Mouse (Mus musculus): Measurements from ENCODE around the gene Gm11938. TPM values are rescaled to one million over a fixed set of nuclear protein-coding genes. Genes with fewer than 3 reads are reported as not detected.

The Gm11938 gene
- total RNA-seq, 1 experiment from 2014 or later: not detected

- no peak for ATAC-seq (replicated peaks in 1 of 2; ENCODE audit: insufficient read depth in 1 of 2, low FRiP score in 2 of 2, low TSS enrichment in 1 of 2, low read depth in 1 of 2, poor library complexity in 2 of 2, severe bottlenecking in 2 of 2)
Observed at GRCm38 (mm10) chr11:99583245-99583704, 19.8 kb downstream of the Gm11938 start, which contains the start of gene Krtap1-4. Gene Krtap1-4, minus strand, starts transcription at chr11:99583654.

DNA sequence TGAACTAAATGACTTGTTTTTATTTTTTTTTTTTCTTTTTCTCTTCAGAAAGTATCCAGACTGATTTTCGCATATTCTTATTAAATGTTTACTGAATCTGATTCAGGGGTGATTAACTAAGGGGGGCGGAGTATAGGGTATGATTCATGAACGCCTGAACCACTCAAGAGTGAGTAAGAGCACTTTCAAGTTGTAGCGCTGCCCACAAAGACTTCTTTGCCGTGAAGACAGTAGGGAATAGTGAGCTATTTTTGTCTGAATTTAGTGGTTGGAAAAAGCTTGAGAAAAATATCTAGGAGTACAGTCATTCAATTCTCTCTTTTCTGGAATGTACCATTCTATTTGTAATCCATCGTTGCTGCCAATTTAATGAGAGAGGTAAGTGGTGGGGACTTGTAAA lies 21.5 kb downstream of the Gm11938 start:
- ATAC-seq (replicated peaks in 1 of 2; ENCODE audit: insufficient read depth in 1 of 2, low FRiP score in 2 of 2, low TSS enrichment in 1 of 2, low read depth in 1 of 2, poor library complexity in 2 of 2, severe bottlenecking in 2 of 2): no peak

GRCm38 (mm10) chr11:99581051-99581450 lies 22.1 kb downstream of the Gm11938 start:
- ATAC-seq (replicated peaks in 1 of 2; ENCODE audit: insufficient read depth in 1 of 2, low FRiP score in 2 of 2, low TSS enrichment in 1 of 2, low read depth in 1 of 2, poor library complexity in 2 of 2, severe bottlenecking in 2 of 2): no peak

DNA sequence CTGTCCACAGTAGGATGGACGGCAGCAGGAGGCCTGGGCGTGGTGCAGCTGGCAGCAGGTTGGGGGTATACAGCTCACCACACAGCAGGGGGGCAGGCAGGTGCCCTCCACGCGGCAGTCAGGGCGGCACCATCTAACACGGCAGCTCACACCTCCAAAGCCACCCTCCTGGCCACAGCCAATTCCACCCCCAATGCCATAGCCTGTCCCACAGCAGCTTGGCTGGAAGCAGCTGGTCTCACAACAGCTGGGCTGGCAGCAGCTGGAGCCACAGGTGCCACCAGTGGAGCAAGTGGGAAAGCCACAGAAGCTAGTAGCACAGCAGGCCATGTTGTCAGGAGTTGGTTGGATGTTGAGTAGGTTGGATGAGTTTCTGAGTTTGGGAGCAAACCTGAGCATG lies 22.5 kb downstream of the Gm11938 start, which contains the start of gene Krtap1-5:
Gene Krtap1-5 (minus strand): TSS at position 381 of the 400 bp plus-strand sequence.
- no peak for ATAC-seq (replicated peaks in 1 of 2; ENCODE audit: insufficient read depth in 1 of 2, low FRiP score in 2 of 2, low TSS enrichment in 1 of 2, low read depth in 1 of 2, poor library complexity in 2 of 2, severe bottlenecking in 2 of 2)

GRCm38 (mm10) chr11:99574106-99574505 lies 29.0 kb downstream of the Gm11938 start:
- ATAC-seq (replicated peaks in 1 of 2; ENCODE audit: insufficient read depth in 1 of 2, low FRiP score in 2 of 2, low TSS enrichment in 1 of 2, low read depth in 1 of 2, poor library complexity in 2 of 2, severe bottlenecking in 2 of 2): peak; percentile 83 to 88

GRCm38 (mm10) chr11:99573164-99573563 lies 29.9 kb downstream of the Gm11938 start:
- ATAC-seq (replicated peaks in 1 of 2; ENCODE audit: insufficient read depth in 1 of 2, low FRiP score in 2 of 2, low TSS enrichment in 1 of 2, low read depth in 1 of 2, poor library complexity in 2 of 2, severe bottlenecking in 2 of 2): no peak

- no peak for ATAC-seq (replicated peaks in 1 of 2; ENCODE audit: insufficient read depth in 1 of 2, low FRiP score in 2 of 2, low TSS enrichment in 1 of 2, low read depth in 1 of 2, poor library complexity in 2 of 2, severe bottlenecking in 2 of 2)
Observed at GRCm38 (mm10) chr11:99566530-99566929, 36.6 kb downstream of the Gm11938 start, which contains the start of gene Krtap3-1. Gene Krtap3-1, minus strand, starts transcription at chr11:99566630.

- no peak for ATAC-seq (replicated peaks in 1 of 2; ENCODE audit: insufficient read depth in 1 of 2, low FRiP score in 2 of 2, low TSS enrichment in 1 of 2, low read depth in 1 of 2, poor library complexity in 2 of 2, severe bottlenecking in 2 of 2)
Observed at GRCm38 (mm10) chr11:99562580-99562979, 40.5 kb downstream of the Gm11938 start.

- ATAC-seq (replicated peaks in 1 of 2; ENCODE audit: insufficient read depth in 1 of 2, low FRiP score in 2 of 2, low TSS enrichment in 1 of 2, low read depth in 1 of 2, poor library complexity in 2 of 2, severe bottlenecking in 2 of 2): no peak
Observed at GRCm38 (mm10) chr11:99559366-99559765, 43.7 kb downstream of the Gm11938 start, which contains the start of gene Gm11939. Gene Gm11939, minus strand, starts transcription at chr11:99559466.

GRCm38 (mm10) chr11:99557976-99558745 lies 44.9 kb downstream of the Gm11938 start:
- ATAC-seq (replicated peaks in 1 of 2; ENCODE audit: insufficient read depth in 1 of 2, low FRiP score in 2 of 2, low TSS enrichment in 1 of 2, low read depth in 1 of 2, poor library complexity in 2 of 2, severe bottlenecking in 2 of 2): no peak

DNA sequence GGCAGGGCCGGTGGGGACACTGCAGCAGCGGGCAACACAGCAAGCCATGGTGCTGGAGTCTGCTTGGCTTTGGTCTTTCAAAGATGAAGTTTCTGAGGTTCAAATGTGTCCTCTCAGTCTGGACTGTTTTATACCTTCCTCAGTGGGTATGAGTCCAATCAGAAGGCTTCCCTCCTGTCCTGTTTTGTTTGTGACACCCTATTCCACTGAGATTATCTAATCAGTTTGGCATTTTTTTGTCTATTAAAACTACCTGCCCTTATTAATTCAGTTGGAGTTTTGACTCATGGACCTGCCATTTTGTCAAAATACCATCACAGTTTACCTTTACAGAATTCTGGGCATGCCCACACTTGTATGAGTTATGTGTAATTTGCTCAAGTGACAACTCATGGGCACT lies 46.4 kb downstream of the Gm11938 start, which contains the start of gene Krtap3-2:
Gene Krtap3-2 (minus strand): TSS at position 101 of the 400 bp plus-strand sequence.
- ATAC-seq (replicated peaks in 1 of 2; ENCODE audit: insufficient read depth in 1 of 2, low FRiP score in 2 of 2, low TSS enrichment in 1 of 2, low read depth in 1 of 2, poor library complexity in 2 of 2, severe bottlenecking in 2 of 2): no peak

DNA sequence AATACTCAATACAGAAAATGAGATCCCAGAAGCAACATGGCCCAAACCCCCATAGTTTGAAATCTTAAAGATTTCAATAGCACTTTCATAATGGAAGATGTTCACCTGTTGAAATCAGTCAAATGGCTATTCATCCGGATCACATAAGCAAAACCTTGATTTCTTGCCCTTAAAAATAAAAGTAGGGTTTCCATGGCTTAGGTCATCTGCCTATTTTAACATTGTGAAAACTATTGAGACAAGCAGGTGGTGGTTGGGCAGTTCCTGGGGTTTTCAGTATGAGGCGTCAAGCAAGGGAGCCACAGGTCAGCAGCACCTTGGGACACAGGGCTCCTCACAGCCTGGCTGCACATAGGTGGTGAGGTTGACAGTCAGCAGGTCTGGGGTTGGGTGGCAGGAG lies 46.9 kb downstream of the Gm11938 start:
- no peak for ATAC-seq (replicated peaks in 1 of 2; ENCODE audit: insufficient read depth in 1 of 2, low FRiP score in 2 of 2, low TSS enrichment in 1 of 2, low read depth in 1 of 2, poor library complexity in 2 of 2, severe bottlenecking in 2 of 2)

Other genes with a start within 250 kb of the Gm11938 start
- not detected in 2 replicates for gene Krt28, start 228.4 kb downstream of the Gm11938 start, total RNA-seq (2017)
- gene Krt10, start 213.9 kb downstream of the Gm11938 start, total RNA-seq (2017): not detected in 2 replicates
- not detected in 2 replicates for gene Krt12, start 181.0 kb downstream of the Gm11938 start, total RNA-seq (2017)
- not detected in 2 replicates for gene Krt20, start 165.2 kb downstream of the Gm11938 start, total RNA-seq (2017)
- gene Krt23, start 110.2 kb downstream of the Gm11938 start, total RNA-seq (2017): not detected in 2 replicates
- not detected in 2 replicates for gene Krt39, start 82.0 kb downstream of the Gm11938 start, total RNA-seq (2017)
- not detected in 2 replicates for gene Krt40, start 60.1 kb downstream of the Gm11938 start, total RNA-seq (2017)
- gene Krtap3-3, start 52.4 kb downstream of the Gm11938 start, total RNA-seq (2017): not detected in 2 replicates
- gene Krtap3-2, start 46.5 kb downstream of the Gm11938 start, total RNA-seq (2017): not detected in 2 replicates
- gene Gm11939, start 43.8 kb downstream of the Gm11938 start, total RNA-seq (2017): not detected in 2 replicates
- not detected in 2 replicates for gene Krtap3-1, start 36.7 kb downstream of the Gm11938 start, total RNA-seq (2017)
- not detected in 2 replicates for gene Krtap1-5, start 22.3 kb downstream of the Gm11938 start, total RNA-seq (2017)
- gene Krtap1-4, start 19.7 kb downstream of the Gm11938 start, total RNA-seq (2017): not detected in 2 replicates
- not detected in 2 replicates for gene Krtap1-3, start 12.0 kb downstream of the Gm11938 start, total RNA-seq (2017)
- gene Krtap9-3, start 5.2 kb downstream of the Gm11938 start, total RNA-seq (2017): not detected in 2 replicates
- not detected in 2 replicates for gene Gm11937, start 6.9 kb upstream of the Gm11938 start, total RNA-seq (2017)
- not detected in 2 replicates for gene Krtap2-4, start 11.5 kb upstream of the Gm11938 start, total RNA-seq (2017)
- not detected in 2 replicates for gene Gm11562, start 17.1 kb upstream of the Gm11938 start, total RNA-seq (2017)
- gene Krtap4-1, start 24.9 kb upstream of the Gm11938 start, total RNA-seq (2017): not detected in 2 replicates
- not detected in 2 replicates for gene Krtap4-2, start 31.8 kb upstream of the Gm11938 start, total RNA-seq (2017)
- not detected in 2 replicates for gene Krtap4-7, start 40.8 kb upstream of the Gm11938 start, total RNA-seq (2017)
- not detected in 2 replicates for gene Gm11555, start 46.9 kb upstream of the Gm11938 start, total RNA-seq (2017)
- not detected in 2 replicates for gene Gm11563, start 55.7 kb upstream of the Gm11938 start, total RNA-seq (2017)
- not detected in 2 replicates for gene Krtap4-6, start 62.7 kb upstream of the Gm11938 start, total RNA-seq (2017)
- gene Gm14190, start 87.4 kb upstream of the Gm11938 start, total RNA-seq (2017): not detected in 2 replicates
- gene Gm14180, start 131.0 kb upstream of the Gm11938 start, total RNA-seq (2017): not detected in 2 replicates
- not detected in 2 replicates for gene Gm11595, start 169.6 kb upstream of the Gm11938 start, total RNA-seq (2017)
- gene Krtap4-8, start 177.4 kb upstream of the Gm11938 start, total RNA-seq (2017): not detected in 2 replicates
- not detected in 2 replicates for gene Krtap4-9, start 181.9 kb upstream of the Gm11938 start, total RNA-seq (2017)
- not detected in 2 replicates for gene Gm11596, start 190.2 kb upstream of the Gm11938 start, total RNA-seq (2017)
- not detected in 2 replicates for gene Gm11569, start 195.6 kb upstream of the Gm11938 start, total RNA-seq (2017)
- gene Gm11554, start 201.1 kb upstream of the Gm11938 start, total RNA-seq (2017): not detected in 2 replicates
- gene Krtap4-13, start 206.6 kb upstream of the Gm11938 start, total RNA-seq (2017): not detected in 2 replicates
- gene Gm11564, start 212.4 kb upstream of the Gm11938 start, total RNA-seq (2017): not detected in 2 replicates
- gene 2300003K06Rik, start 234.8 kb upstream of the Gm11938 start, total RNA-seq (2017): not detected in 2 replicates
- gene Krtap4-16, start 248.3 kb upstream of the Gm11938 start, total RNA-seq (2017): not detected in 2 replicates